Comparison of ENCODE assay signal across 11 mouse cellular contexts in the genomic region with DNA sequence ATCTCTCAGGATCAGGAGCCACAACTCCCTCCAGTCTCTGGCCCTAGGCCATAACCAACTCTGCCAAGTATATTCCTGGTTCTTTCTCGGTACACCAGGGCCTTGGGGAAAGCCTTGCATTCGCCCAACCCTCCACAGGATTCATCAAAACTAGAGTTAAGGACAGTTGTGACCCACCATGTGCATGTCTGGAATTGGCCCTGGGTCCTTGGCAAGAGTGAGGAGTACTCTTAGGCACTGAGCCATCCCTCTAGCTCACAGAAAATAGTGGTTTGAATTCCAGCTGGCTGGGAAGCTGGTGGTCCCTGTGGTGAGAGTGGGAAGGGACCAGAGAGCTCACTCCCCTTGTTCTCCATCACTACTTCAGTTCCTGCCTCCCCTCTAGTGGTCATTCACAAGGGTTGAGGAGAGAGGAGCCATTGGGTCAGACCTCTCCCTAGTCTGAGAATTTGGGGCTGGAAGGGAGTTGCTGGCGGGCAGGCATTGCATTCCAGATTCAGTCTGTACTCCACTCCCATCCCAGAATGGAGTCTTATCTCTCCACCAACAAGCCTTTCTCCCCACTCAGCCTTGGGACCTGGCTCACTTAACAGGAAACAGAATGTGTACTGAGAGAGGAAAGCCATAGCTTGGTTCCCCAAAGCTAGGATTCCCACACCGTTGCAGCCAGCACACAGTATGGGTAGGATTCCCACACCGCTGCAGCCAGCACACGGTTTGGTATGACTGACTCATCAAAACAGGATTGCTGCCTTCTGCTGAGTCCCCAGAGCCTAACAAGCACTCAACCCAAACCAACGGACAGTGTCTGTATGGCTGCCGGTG. TPM values are rescaled to one million over a fixed set of nuclear protein-coding genes. Genes with fewer than 3 reads are reported as not detected.
A peak's percentile ranks its signal among the peaks of the same experiment; 100 is the strongest.
DNase-seq lines count a peak whose midpoint lies in the region; ATAC-seq lines count a peak whose summit lies in the region.
"Had no signal": no experiment of that assay in that cellular context is flagged by ENCODE, and none has a peak within 500 bp of the region (broad histone marks: within the 10 kb centered on the region; RNA-seq: fewer than 3 reads in every experiment).

No protein-coding gene starts in this region.

- H3K4me3 ChIP-seq in hindbrain, embryonic 15.5 days, result no peak overlapping the region
- no peak overlapping the region for H3K4me3 ChIP-seq in hindbrain, embryonic 12.5 days
- H3K4me3 ChIP-seq in embryonic facial prominence, embryonic 10.5 days, result no peak overlapping the region
- H3K4me3 ChIP-seq: erythroblast, embryonic 14.5 days had no signal

- H3K4me1 ChIP-seq in hindbrain, embryonic 15.5 days (replicated peaks), result peaks cover 21% of the 10 kb centered on the region
- peaks cover 27% of the 10 kb centered on the region for H3K4me1 ChIP-seq in hindbrain, embryonic 12.5 days
- peaks cover 22% of the 10 kb centered on the region for H3K4me1 ChIP-seq in embryonic facial prominence, embryonic 10.5 days

- no peaks in the 10 kb centered on the region for H3K9me3 ChIP-seq in hindbrain, embryonic 15.5 days
- no peaks in the 10 kb centered on the region for H3K9me3 ChIP-seq in hindbrain, embryonic 12.5 days (replicated peaks)
- H3K9me3 ChIP-seq in embryonic facial prominence, embryonic 10.5 days, result no peaks in the 10 kb centered on the region

- 76% methylated on average over 8 of the region's 8 CpGs for whole genome bisulfite sequencing in hindbrain, embryonic 15.5 days
- 78% methylated on average over 8 of the region's 8 CpGs for WGBS in hindbrain, embryonic 12.5 days
- 86% methylated on average over 8 of the region's 8 CpGs for WGBS in embryonic facial prominence, embryonic 10.5 days

- H3K9ac ChIP-seq in hindbrain, embryonic 15.5 days, result no peak overlapping the region
- no peak overlapping the region for H3K9ac ChIP-seq in hindbrain, embryonic 12.5 days
- H3K9ac ChIP-seq: liver, embryonic 14.5 days had no signal

- DNase-seq in 3134 (ENCODE audit: extremely low read depth, insufficient read length, low spot score), result peak; percentile 50
- no peak for DNase-seq in embryonic facial prominence, embryonic 10.5 days (ENCODE audit: low spot score)
- peak; percentile 53 for DNase-seq in heart, postnatal 4 days
- DNase-seq in ovary, postnatal 14 days (ENCODE audit: low spot score), result no peak
- DNase-seq in layer of hippocampus, adult 11-12 months (ENCODE audit: low spot score), result no peak
- DNase-seq: thymus, postnatal 36 days had no signal

- H3K27me3 ChIP-seq in hindbrain, embryonic 15.5 days, result no peaks in the 10 kb centered on the region
- peaks cover 4% of the 10 kb centered on the region; the same call in 1 of the 2 replicates for H3K27me3 ChIP-seq in hindbrain, embryonic 12.5 days
- H3K27me3 ChIP-seq in embryonic facial prominence, embryonic 10.5 days (replicated peaks; ENCODE audit: low read depth, poor library complexity, severe bottlenecking), result no peaks in the 10 kb centered on the region; the same call in 1 of the 2 replicates

- no peak overlapping the region for H3K4me2 ChIP-seq in hindbrain, embryonic 15.5 days
- H3K4me2 ChIP-seq in hindbrain, embryonic 12.5 days (replicated peaks), result no peak overlapping the region

- peak overlapping the region; percentile 14; the same call in 1 of the 2 replicates for H3K27ac ChIP-seq in hindbrain, embryonic 15.5 days (replicated peaks)
- H3K27ac ChIP-seq in hindbrain, embryonic 12.5 days, result no peak overlapping the region
- H3K27ac ChIP-seq in embryonic facial prominence, embryonic 10.5 days (replicated peaks), result 0 out of 2 replicates have a peak overlapping the region, but pooled peaks have one; percentile 67
- H3K27ac ChIP-seq: liver, embryonic 14.5 days had no signal

- ATAC-seq in hindbrain, embryonic 15.5 days (ENCODE audit: low FRiP score, low read depth), result no peak
- ATAC-seq in hindbrain, embryonic 12.5 days (ENCODE audit: low FRiP score), result no peak
- no peak for ATAC-seq in erythroblast, adult 5-6 weeks (replicated peaks; ENCODE audit: low FRiP score, poor library complexity, severe bottlenecking)

- no peaks in the 10 kb centered on the region for H3K36me3 ChIP-seq in hindbrain, embryonic 15.5 days
- H3K36me3 ChIP-seq in hindbrain, embryonic 12.5 days, result no peaks in the 10 kb centered on the region
- no peaks in the 10 kb centered on the region for H3K36me3 ChIP-seq in embryonic facial prominence, embryonic 10.5 days (replicated peaks)

RNA-seq across cellular contexts. Expression of a gene that starts 43.1 kb away (rescaled TPM):
- polyA plus RNA-seq in hindbrain, embryonic 15.5 days (2015; fragmentation: Nextera tagmentation; extraction: Ambion mirVana), result 2.0 and 4.4 TPM in 2 replicates
- polyA plus RNA-seq in hindbrain, embryonic 12.5 days (2016; fragmentation: Nextera tagmentation; extraction: Ambion mirVana), result 2.0 and 2.1 TPM in 2 replicates
- polyA plus RNA-seq in embryonic facial prominence, embryonic 10.5 days (2016; fragmentation: Nextera tagmentation; extraction: Ambion mirVana), result 0.41 and 0.69 TPM in 2 replicates
- total RNA-seq in heart, postnatal 4 days (2021), result 10 to 100 TPM; 12.6 to 14.6 TPM
- 1.5 TPM in 2 replicates for total RNA-seq in erythroblast, adult 5-6 weeks (2015; ENCODE audit: low replicate concordance)
- 0.51 and 0.70 TPM in 2 replicates for total RNA-seq in erythroblast, adult 5-6 weeks (2017; ENCODE audit: low replicate concordance)
- polyA plus RNA-seq: erythroblast, embryonic 14.5 days had no signal

Comparison
In these comparisons a context has a peak if more than half of its experiments do, and no peak if none do; other contexts are left out.
1. DNase-seq: peak in 3134 (single experiment) and heart, postnatal 4 days (single experiment); none in embryonic facial prominence, embryonic 10.5 days (single experiment), ovary, postnatal 14 days (single experiment) and layer of hippocampus, adult 11-12 months (single experiment).